Mouse (Mus musculus): ENCODE data around the gene Zfp266.

The Zfp266 gene

DNA sequence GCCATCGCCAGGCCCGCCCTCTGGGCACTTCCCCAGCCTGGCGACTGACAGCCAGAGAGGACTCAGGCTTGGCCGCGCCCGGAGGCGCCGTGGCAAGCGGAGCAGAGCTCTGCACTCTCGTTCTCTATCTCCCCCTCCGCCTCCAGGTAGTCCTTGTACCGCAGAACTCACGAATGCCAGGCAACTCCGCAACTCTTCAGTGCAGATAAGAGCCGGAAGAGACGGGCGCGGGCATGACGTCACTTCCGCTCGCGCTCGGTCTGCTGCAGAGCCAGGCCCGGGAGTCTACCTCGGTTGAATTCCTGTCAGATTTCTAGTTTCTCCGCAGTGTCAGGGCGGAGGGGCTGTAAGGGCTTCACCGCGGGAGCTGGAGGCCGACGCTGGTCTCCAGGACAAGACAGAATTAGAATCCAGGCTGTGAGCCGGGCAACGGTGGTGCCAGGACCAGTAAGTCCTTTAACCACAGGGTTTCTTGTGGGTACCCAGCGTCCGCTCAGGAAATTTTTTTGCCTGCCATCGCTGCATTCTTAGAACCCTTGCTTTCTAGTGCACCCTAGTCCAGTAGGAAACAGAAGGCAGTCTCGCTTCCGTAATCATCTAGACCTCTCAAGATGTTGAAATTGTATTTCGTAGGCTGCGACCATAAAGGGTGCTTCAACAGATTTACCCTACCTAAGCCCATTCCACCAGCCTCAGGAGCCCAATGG is 28.5 kb downstream of the Zfp266 start, which contains the start of gene Zfp426:
Zfp426 (minus strand) TSS at position 220 of the 707 bp plus-strand sequence.
- peak; percentile 66 to 86 for DNase-seq (ENCODE audit: low spot score in 2 of 2)

DNA sequence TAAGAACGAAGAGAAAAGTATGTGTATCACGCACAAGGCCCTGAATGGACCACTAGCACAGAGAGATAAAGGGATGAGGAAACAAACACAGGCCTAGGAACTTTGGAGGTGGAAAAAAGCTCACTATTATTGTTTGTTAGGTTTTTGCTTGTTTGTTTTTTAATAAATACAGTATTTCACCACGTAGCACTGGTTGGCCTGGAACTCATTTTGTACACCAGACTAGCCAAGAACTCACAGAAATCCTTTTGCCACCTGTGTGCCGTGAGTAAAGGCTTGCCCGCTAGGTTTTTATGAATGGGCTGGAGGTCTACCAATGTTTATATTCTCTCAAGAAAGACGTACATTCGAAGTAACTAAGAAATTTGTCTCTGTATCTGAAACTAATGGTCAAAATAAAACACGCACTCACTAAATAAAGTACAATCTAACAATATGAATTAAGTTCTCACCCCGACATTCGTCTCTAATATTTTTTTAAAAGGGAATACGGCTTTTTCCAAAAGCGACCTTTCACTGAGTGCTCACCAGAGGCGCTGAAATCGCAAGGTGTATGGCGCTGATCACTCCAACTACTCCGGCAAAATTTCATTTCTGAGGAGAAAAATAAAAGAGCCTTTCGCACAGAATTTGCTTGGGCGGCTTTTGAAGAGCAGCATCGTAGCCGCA is 29.2 kb downstream of the Zfp266 start:
- no peak for DNase-seq (ENCODE audit: low spot score in 2 of 2)

DNA sequence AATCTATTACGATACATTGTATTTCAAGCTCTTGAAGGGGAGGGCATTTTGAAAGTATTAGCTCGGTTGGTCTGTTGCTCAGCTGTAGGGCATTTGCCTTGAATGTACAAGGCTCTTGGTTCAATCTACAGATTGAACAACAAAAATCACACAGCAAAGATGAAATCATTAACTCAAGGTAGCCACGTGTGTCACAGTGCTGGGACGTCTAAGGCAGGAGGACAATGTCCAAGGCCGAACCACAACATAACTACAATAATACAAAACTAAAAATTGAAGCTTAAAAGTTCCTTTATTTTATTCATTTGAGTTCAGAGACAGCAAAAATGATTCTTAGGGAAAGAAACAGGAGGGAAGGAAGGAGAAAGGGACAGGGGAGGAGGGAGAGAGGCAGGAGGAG is 31.7 kb downstream of the Zfp266 start:
- no peak for DNase-seq (ENCODE audit: low spot score in 2 of 2)

DNA sequence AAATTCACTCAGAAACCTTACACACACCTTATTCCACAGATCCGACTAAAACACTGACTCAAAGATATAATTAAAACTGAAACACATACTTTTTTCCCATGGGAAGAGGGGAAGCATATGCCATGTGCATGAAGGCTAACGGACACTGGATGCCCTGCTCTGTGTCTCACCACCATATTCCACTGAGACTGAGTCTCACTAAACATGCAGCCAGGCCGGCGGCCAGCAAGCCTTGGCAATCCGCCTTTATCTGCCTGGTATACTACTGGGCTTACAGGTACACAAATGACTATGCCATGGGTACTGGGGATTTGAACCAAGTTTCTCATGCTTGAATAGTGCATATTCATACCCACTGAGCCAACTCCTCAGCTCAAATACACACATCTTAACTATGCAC is 41.8 kb downstream of the Zfp266 start:
- DNase-seq (ENCODE audit: low spot score in 2 of 2) = no peak

DNA sequence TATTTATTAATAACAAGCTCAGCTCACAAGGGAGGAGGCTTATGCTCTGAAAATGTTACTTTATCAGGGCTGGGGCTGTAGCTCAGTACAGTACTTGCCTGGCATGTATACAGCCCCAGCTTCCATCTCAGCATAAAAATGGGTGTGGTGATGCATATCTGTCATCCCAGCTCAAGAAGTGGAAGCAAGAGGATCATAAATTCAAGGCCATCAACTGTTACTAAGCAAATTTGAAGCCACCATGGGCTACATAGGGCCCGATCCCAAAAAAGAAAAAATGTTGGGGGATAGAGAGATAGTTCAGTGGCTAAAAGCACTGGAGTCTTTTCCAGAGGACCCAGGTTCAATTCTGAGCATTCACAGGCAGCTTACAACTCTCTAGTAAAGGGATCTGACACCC is 44.6 kb downstream of the Zfp266 start:
- DNase-seq (ENCODE audit: low spot score in 2 of 2) = no peak

DNA sequence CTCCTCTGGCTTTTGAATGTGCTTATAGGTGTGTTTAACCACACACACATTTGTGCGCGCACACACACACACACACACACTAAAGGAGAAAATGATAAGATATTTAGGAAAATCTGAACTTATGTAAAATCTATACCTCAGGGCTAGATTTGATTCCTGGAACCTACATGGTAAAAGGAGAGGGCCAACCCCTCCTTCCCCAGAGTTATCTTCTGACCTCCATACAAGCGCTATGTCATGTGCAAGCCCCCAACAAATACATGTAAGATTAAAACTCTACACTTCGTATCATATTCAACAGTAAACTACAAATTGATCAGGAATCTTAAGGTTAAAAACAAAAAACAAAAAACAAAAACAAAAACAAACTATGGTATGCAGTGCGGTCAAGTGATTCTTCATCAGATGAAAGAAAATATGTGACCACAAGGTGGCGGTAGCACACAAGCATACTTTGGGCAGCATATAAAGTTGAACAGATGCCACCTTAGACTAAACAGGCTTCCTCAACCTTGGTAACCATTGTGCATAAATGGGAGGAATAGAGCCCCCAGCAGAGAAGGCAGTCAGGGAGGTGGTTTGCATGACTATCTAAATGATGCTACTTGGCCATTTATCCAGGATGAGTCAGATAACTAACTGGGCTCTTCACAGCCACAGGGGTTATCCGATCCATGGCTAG is 54.3 kb downstream of the Zfp266 start:
- peak in 1 of 2 experiments; percentile 62 for DNase-seq (ENCODE audit: low spot score in 2 of 2)

DNA sequence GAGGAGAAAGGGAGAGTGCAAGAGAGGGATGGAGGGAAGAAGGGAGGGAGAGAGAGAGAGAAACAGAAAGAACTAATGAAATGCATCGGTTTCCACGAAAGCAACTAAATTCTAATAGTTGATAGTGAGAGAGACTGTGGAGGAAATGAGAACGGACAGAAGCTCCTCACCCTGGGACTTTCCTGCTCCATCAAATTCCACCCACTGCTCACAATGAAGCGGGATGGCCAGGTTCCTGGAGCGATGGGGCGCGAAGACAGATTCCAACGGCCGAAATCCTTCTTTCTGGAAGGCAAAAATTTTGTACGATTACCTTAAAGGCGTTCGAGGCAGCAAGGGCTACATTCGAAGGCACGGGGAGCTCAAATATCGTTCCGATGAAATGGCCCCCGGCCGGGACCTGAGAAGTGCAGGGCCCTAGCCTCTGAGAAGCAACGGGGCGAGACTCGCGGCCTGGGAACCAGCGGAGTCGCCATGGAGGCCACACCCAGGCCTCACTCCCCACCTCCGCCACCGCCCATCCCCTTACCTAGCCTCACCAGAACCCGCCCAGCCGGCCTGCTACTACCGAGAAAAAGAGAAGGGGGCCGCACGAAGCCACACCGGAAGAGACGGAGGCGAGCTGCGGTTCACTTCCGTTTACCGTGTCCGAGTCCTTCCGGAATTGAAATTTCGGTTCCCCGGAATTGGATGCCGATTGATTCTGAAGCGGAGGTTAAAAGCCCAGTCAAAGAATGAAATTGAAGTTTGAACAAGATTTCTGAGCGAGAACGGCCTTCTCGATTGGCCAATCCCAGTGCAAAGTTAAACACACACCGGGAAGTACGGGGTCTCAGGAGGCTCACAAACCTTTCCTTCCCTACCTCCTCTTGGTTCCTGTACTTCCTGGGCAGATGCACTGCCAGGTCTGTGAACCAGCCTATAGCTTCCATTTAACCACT is 61.6 kb downstream of the Zfp266 start, which contains the start of gene Zfp26:
Zfp26 (minus strand) TSS at position 786 of the 941 bp plus-strand sequence.
- DNase-seq (ENCODE audit: low spot score in 2 of 2) = peak; percentile 69 to 76

DNA sequence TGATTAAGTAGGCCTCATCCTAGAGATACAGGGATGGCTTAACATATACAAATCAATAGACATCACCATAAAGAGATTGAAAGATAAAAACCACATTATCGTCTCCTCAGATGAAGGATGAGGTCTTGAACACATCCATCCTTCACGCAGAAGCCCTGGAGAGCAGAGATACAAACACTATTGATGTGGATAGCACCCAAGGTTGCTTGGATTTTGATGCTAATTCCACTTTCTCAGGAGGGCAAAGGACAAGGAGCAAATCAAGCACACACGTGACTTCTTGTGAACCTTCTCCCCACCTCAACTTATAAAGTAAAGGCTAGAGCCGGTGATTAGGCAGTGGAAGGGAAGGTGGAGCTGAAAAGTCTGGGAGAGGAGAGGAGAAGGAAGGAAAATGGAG is 67.6 kb downstream of the Zfp266 start:
- DNase-seq (ENCODE audit: low spot score in 2 of 2) = no peak

DNA sequence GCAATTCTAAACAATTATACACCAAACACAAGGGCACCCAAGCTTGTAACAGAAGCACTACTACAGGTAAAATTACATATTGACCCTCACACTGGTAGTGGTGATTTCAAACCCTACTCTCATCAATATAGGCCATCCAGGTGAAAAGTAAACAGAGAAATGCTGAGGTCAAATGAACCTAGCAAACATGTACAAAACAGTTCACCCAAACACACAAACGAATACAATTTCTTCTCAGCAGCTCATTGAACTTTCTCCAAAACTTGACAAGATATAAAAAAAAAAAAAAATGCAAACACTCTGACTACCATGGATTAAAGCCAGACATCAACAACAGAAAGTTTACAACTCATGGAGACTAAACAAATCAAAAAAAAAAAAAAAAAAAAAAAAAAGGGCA is 69.7 kb downstream of the Zfp266 start:
- DNase-seq (ENCODE audit: low spot score in 2 of 2) = no peak
